Mouse (Mus musculus): ENCODE measurements at regions not wholly inside any gene's neighbourhood (a gene's known extent, or its start where the extent isn't known, plus 50 kb on each side); places are given as distances from the start of the nearest gene placed in this dataset.
A peak's percentile ranks its signal among the peaks of the same experiment; 100 is the strongest.
"Not testable (repeated sequence)": the region's sequence is repeated elsewhere in the genome, so short reads cannot be mapped to it uniquely, and the experiment has no call there.

- DNase-seq: no peak
- intact Hi-C loops (cut with DNase I): no loop called here
These were observed 174.3 kb upstream of the Plxna2 start for GRCm38 (mm10) chr1:194443681-194444080.

- no peak for DNase-seq
- intact Hi-C loops (cut with DNase I): no loop called here
These were observed 180.7 kb upstream of the Plxna2 start for GRCm38 (mm10) chr1:194437301-194437700.

DNA sequence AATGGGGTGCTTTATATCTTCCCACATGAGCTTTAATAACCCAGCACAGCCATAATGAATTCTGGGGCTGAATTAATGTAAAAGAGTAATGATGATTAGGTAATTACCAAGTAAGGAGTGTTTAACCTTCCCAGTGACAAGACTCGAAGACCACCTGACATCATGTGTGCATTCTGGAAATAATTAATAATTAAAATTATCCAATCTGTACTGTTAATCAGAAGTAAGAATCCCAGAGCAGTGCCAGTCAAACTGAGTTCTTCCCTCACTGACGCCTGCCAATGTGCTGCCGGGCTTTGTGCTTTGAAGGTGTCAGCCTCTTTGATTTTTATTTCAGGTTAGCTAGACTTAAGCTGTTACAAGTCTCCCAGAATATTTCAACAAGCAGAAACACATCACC is 183.0 kb upstream of the Plxna2 start:
- intact Hi-C loops (cut with DNase I): no loop called here
- DNase-seq: no peak

DNA sequence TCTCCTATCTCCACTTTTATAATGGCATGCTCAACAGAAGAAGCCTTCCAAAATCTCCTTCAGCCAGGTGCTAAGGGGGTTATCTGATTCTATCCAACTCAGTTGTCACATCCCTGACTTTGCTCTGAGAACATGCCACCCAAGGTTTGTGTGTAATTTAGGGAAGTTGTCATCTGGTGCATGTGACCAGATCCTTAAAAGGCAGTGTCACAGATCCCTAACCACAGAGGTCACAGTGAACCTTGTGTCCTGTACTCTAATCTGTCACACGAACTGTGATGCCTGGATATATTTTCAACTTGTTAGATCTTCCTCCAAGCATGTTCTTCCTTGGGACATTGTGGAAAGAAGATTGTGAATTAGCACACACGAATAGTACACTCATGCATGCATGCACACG is 189.4 kb upstream of the Plxna2 start:
- intact Hi-C loops (cut with DNase I): no loop called here
- no peak for DNase-seq

DNA sequence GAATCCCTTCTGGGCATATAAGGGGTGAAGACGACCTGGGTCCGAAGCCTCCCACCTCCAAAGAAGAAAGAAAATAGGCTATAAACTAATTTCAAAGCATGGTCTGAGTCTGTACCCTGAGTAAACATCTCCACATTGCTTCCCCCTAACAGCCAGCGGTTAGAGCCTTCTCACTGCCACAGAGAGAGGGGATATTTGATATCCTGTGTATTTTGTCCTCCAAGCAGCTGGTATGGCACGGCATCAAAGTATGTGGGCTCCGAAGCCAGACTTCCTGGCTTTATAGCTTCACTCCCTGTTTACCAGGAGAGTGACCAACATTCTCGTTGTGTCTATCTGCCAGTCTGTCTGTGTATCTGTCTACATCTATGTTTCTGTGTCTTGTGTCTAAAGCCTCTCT is 191.7 kb upstream of the Plxna2 start:
- intact Hi-C loops (cut with DNase I): no loop called here
- DNase-seq: no peak

DNA sequence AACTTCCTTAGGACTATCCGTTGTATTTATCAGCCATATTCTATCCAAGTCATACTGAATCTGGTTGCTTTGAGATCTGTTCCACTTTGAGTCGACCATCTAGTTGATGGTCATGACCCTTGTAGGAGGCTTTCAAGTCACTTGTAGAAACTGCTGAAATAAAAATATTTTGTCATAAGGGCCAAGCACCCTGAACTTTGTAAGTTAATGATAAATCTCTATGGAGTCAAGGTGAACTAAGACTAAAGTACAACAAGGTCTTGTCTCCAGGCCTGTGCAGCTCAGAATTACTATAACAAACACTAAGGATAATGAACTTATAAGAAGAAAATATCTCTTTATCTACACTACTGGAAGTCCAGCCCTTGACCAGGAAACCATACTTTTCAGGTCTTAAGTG is 193.8 kb upstream of the Plxna2 start:
- no peak for DNase-seq
- intact Hi-C loops (cut with DNase I): no loop called here

DNA sequence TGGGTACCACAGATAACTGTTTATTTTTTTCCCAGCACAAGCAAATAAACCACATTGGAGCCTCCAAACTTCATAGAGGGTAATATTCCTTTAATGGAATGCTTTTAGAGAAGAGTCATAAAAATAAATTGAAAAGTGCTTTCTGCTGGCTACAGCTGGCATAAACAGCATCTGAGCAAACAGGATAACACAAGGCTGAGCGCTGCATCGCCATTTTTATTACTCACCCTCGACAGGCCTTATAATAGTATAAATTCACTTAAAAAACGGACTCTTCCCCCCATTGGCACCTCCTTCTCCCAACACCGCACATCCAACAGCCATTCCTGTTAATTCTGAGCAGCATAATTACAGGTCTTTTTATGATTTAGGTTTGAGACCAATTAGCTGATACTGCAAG is 205.8 kb upstream of the Plxna2 start:
- intact Hi-C loops (cut with DNase I): no loop called here

DNA sequence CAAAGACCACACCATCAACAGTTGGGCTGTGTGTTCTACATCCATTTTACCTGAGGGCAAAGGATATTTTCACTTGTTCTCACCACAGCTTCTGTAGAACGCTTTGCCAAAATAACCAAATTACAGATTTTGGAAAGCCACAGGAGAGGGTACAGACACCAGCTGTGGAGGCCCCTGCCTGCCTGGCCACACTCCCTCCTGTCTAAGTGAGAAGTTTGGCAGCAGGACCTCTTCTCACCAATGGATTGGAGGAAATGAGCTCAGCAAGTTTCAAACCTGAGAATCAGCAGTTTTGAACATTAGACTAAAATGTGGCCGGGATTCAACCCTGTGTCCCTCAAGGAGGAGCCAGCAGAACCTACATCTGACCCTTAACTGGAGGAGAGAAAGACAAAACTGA is 206.2 kb upstream of the Plxna2 start:
- intact Hi-C loops (cut with DNase I): no loop called here

More for the DNA sequence above, 205.8 kb upstream of the Plxna2 start:
- no peak for DNase-seq

DNA sequence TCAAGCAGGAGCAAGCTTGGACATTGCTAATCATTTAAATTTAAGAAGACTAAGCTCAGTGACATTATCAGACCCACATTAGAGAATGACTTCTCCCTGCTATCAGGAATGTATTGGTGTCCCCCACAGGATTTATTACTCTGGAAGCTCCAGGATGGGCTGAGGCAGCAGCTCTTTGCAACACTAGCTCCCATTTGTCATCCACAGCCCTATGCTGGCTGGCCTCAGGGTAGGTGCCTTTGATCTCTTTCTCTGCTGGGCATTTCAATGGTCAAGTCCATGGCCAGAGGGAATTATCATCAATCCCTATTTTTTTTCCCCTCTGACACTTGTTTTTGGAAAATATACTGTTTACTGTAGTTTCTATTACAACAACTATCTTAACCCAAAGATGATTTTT is 218.7 kb upstream of the Plxna2 start:
- DNase-seq: no peak
- intact Hi-C loops (cut with DNase I): no loop called here

More for the DNA sequence above, 206.2 kb upstream of the Plxna2 start:
- DNase-seq: no peak

DNA sequence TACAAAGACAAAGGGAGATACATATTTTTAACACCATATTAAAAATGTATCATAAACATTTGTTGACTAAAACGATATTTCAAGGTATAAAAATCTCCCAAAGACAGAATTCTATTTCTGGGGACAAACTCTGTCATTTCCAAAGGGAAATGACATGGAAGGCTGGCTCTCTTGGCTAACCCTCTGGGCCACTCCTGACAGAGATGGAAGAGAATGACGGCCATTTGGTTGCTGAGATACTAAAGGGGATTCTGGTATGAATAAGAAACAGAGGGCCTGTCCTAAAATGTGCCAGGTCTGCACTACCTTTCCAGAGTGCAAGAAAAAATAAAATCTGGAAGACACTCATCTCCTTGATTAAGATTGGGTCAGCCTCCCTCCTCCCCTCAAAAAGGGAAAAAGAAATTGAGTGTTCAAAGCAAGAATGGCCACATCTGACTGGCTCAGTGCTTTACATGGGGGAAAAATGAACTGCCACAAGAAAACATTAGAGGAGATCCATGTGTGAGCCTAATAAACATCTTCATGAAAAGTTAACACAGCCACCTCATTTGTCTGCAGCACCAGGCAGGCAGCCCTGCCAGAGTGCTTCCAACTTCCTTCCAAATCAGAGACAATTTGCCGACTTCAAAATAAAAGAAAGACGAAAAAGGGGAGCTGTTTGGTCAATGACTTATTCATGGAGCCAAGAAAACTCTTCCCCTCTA is 221.1 kb upstream of the Plxna2 start:
- DNase-seq: no peak
- intact Hi-C loops (cut with DNase I): no loop called here

DNA sequence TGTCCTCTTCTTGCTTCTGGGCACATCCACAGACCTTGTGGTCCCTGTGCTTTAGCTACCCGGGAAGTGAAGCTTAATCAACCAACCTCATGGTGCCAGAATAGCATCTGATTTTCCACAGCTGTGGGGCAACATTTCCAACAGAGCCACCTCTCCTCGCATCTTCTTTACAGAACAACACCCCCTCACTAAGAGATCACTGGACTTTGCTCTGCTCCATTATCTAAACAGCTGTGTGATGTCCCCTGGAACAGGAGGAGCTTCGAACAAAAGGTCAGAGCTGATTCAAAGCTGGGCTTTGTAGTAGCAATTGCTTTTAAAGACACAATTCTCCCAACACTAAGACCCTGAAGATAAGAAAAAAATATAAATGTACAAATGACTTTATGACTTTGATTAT is 224.3 kb upstream of the Plxna2 start:
- intact Hi-C loops (cut with DNase I): no loop called here
- no peak for DNase-seq

- intact Hi-C loops (cut with DNase I): no loop called here
These were observed 227.8 kb upstream of the Plxna2 start for GRCm38 (mm10) chr1:194390202-194390601.

DNA sequence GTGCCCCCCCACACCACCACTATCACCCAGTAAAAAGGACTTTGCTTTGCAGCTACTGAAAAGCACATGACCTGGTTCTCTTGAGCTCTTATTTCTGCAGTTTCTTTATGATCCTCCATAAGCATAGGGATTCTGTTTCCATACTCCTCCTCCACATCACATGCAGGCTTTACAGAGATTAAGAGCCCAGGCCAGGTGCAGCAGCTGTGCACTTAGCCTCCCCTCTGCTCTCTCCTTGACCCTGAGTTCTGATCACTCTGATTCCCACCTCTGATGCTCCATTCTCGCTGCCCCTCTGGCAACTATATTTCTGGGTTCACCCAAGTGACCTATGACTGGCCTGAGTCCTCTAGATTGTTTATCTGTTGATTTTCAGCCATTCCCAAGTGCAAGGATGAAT is 239.9 kb upstream of the Plxna2 start:
- intact Hi-C loops (cut with DNase I): no loop called here
- DNase-seq: no peak

More at GRCm38 (mm10) chr1:194390202-194390601, 227.8 kb upstream of the Plxna2 start:
- no peak for DNase-seq

- intact Hi-C loops (cut with DNase I); DNase-seq: not testable (repeated sequence)
These were observed 244.5 kb upstream of the Plxna2 start for GRCm38 (mm10) chr1:194373511-194373910.

DNA sequence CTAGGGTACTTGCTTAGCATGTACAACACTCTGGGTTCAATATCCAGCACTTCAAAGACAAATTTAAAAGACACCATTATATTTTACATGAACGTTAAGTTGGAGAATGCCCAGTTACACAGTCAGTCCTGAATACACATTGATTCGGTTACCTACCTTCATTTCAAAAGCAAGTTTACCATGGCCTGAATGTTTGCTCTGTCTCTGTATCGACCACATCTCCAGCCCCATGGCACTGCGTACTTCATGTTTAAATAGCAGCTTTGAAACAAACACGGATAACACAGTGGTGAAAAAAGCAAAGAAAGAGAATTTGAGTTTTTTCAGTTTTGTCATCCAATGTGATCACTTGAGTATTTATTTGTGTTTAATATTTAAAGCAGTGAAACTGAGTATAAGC is 254.1 kb upstream of the Plxna2 start:
- intact Hi-C loops (cut with DNase I): no loop called here
- no peak for DNase-seq

DNA sequence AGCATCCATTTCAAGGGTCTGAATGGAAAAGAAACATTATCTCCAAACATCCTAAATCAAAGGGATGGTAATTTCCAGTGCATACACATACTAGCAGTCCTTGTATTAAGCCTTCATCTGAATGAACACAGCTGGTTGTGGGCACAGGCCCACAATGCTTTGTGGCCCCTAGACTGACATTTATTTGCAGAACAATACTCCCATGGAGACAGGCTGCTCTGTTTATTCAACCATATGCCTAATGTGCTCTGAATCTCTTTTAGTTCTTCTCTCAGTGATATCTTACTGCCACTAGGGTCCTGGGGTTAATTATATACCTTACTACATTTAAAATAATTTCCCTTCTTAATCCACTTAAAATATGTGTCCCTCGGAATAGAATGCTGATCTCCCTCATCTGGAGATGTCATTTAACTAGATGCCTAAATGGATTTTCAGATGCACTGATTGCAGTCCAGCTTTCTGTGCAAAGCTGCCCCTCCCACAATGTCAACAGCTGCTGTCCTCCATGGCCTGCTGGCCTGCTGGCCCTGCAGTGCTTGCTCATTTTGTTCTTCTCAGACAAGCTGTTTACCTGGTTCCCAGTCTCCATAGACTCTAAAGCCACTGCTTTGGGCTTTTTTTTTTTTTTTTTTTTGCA is 254.8 kb upstream of the Plxna2 start:
- DNase-seq: peak; percentile 60

DNA sequence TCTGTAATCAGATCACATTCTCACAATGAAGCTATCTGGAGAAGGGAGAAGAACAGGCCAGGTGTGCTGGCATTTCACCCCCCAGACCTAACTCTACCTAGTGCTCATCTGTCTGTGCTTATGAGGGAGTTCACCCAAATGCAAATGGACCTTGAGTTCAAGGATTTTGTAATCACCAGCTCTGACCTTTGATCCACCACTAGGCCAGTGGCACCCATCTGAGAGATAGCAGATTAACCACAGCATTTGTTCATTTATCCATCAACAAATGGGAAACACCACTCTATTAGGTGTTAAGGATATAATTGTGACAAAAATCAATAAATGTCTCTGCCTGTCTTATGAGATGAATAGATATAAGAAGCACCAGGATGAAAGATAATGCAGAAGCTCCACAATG is 255.7 kb upstream of the Plxna2 start:
- intact Hi-C loops (cut with DNase I): no loop called here
- no peak for DNase-seq

More for the DNA sequence above, 254.8 kb upstream of the Plxna2 start:
- intact Hi-C loops (cut with DNase I): no loop called here

GRCm38 (mm10) chr1:194361316-194361715 is 256.7 kb upstream of the Plxna2 start:
- no peak for DNase-seq
- intact Hi-C loops (cut with DNase I): no loop called here

- no peak for DNase-seq
- intact Hi-C loops (cut with DNase I): no loop called here
These were observed 263.5 kb upstream of the Plxna2 start for GRCm38 (mm10) chr1:194354332-194355120.

- intact Hi-C loops (cut with DNase I): no loop called here
- no peak for DNase-seq
These were observed 272.5 kb upstream of the Plxna2 start for GRCm38 (mm10) chr1:194345304-194346033.

- intact Hi-C loops (cut with DNase I): no loop called here
- DNase-seq: no peak
These were observed 275.4 kb upstream of the Plxna2 start for GRCm38 (mm10) chr1:194342568-194342967.
